Mouse (Mus musculus): Measurements from ENCODE around the gene Pdia6.

GRCm38 (mm10) chr12:17238588-17239427 lies 27.5 kb upstream of the Pdia6 start:
- TF ChIP-seq POLR2A (IDR thresholded peaks at IDR 0.05; ENCODE audit: borderline replicate concordance, insufficient read depth, low read length) (no peak), CTCF (IDR thresholded peaks at IDR 0.05; ENCODE audit: borderline replicate concordance, insufficient read depth, low read depth, low read length) (no peak)

All from cerebellum, adult 2 months (tissue).